Mouse (Mus musculus) frontal cortex, adult 2 months (tissue): ENCODE data around the gene Fdxacb1. TPM values are rescaled to one million over a fixed set of nuclear protein-coding genes. Genes with fewer than 3 reads are reported as not detected.
A peak's percentile ranks its signal among the peaks of the same experiment; 100 is the strongest.

ENCODE experiments used
- DNase-seq, 2 experiments: peaks; one replicate each; pipeline ENCODE4 v3.0.0; 2022; ENCODE audit warnings: low spot score in 1 of 2; ENCODE audit errors: extremely low spot score in 1 of 2
- polyA plus RNA-seq: library from polyadenylated mRNA; depleted of rRNA; stranded (reverse); fragments of >200 nt; gene quantifications from 2 replicates; pipeline ENCODE4 v1.2.3, GENCODE M21; 2012; rRNA removed

The Fdxacb1 gene
- polyA plus RNA-seq: 5.5 and 6.2 TPM in 2 replicates

DNA sequence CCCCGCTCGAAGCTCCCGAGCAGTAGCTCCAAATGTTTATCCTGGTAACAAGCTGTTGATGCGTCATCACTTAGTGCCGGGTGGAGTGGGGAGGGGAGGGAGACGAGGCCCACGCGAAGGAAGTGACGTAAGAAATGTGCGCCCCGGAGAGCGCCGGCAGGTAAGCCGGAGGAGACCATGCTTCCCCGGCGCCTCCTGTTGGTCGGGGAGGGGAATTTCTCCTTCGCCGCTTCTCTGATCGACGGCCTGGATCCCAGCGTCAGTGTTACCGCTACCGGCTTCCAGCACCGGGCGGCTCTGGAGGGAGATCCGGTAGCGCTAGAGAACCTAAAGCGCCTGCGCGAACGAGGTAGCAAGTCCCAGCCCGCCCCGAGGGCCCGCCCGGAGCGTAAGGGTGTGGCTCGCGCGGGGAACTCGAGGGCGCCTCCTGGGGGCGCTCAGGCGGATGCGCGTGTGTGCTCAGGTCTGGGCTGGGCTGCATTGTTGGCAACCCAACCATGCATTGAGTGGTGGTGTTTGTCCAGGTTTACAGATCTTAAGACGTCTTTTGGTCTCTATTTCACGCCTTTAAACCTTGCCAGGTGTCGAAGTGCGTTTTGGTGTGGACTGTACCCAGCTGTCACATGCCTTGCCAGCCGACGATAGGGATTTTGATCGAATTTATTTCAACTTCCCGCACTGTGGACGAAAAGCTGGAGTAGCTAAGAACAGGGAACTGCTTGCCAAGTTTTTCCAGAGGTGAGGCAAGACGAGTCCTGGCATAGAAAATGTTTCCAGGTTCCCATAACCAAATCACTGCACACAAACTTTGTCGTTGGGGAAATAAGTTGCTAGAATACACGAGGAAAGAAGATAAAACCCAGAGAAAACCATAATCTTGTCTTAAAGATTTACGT is at the start of gene Fdxacb1:
Fdxacb1 (plus strand) TSS at position 130 of the 896 bp plus-strand sequence.
- peak; percentile 99 for DNase-seq

GRCm38 (mm10) chr9:50718878-50719277 is 49.2 kb upstream of the Fdxacb1 start:
- DNase-seq: no peak

DNA sequence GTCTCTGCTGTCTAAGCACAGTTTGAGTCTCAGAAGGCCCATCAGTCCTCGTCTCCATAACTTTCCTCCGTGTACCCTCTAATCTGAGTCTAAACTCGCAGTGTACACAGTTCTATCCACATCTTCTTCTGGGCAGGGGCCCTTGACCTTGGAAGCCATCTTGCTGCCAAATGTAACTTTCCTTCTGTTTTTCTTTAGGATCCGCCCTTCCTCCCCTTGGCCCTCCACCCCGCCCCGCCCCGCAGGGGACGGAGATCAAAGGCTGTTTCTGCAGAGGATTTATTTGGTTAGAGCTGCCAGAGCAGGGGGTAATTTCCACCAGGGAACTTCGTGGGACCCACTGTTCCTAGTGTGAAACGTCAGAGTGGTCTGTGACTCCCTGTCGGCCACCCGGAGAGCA is 47.0 kb upstream of the Fdxacb1 start:
- DNase-seq: no peak

GRCm38 (mm10) chr9:50722451-50722911 is 45.6 kb upstream of the Fdxacb1 start:
- no peak for DNase-seq

GRCm38 (mm10) chr9:50723406-50723805 is 44.6 kb upstream of the Fdxacb1 start:
- peak in 1 of 2 experiments; percentile 67 for DNase-seq

- no peak for DNase-seq
These were observed 43.9 kb upstream of the Fdxacb1 start for GRCm38 (mm10) chr9:50724147-50724546.

DNA sequence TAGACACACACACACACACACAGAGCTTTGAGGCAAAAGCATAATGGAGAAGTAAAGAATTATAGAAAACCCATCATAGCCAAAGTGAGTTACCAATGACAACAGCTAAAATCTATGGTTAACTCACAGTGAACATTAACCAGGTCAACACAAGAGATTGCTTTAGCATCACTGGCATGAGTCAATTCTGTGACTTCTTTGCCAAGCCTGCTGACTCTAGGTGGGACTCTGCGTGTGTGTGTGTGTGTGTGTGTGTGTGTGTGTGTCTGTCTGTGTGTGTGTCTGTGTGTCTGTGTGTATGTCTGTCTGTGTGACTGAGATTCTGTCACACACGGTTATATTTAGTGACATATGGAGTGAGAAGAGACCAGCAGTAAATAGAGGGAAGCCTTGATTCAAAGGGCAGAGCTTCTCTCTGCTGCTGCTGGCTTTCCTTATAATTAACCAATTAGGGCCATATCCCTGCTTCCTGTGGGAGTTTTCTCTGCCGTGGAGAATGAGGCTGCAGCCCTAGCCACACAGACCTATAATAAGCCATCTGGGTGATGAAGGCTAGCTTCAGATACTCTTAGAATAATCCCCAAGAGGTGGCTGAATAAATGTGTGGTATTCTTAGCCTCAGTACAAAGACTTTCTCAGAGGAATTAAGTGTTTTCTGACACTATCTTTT is 43.2 kb upstream of the Fdxacb1 start:
- no peak for DNase-seq

GRCm38 (mm10) chr9:50725921-50726590 is 42.0 kb upstream of the Fdxacb1 start:
- DNase-seq: no peak

DNA sequence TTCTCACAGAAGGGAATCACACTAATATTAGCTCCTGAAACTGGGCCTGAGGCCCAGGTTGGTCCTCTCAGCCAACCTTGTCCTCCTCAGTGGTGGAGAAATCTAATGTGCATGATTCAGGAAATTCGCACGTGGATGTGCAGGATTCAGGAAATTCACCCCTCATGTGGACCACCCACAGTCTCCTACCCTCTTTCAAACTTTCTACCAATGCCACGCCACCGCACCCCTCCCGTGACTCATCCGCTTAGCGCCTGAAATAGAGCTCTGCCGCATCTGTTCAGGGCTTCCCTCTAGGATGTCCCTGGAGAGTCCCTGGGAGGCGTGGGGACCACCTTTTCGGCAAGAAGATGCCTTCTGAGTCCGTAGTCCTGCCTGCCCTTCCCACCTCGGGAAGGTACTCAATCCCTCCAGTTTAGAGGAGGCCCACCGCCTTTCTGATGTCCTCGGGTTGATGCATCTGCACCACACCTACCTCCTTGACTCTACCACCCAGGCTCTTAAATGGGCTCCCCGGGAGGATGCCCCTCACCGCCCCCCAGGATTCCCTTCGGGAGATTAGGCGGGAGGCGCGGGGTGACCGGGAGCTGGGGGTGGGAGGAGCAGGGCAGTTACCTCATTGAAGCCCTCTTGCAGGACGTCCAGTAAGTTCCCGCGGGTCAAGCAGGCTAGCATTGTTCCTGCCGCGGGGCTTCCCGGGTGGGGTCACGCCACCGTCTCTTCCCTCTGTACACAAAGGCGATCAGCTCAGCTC is 40.7 kb upstream of the Fdxacb1 start:
- peak; percentile 41 to 85 for DNase-seq

DNA sequence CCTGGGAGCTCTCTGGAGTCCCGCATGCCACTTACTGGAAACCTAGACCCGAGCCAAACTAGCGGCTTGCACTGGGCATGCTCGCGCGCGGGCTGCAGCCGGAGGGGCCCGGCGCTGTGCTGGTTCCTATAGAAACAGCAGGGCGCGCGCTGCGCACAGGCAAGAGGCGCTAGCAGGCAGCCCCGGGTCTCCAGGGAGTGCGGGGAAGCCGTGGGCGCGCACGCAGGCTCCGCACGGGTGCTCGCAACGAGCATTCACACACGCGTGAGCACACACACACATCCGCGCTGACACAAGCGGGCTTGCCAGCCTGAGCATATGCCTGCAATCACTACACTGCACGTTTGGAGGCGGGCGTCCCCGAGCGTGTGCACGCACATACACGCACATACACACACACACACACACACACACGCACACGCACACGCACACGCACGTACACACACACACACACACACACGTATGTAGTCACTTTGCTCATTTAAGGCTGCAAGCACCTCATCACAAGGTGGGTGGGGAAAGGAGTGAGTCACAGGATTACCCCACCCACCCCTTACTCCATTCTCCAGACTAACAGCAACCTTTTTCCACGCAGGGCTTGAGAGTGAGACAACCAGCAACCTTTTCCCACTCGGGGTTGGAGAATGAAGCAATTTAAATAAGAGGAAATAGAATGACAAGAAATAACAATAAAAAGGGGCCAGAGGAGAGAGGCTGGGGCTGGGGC is 39.9 kb upstream of the Fdxacb1 start:
- peak; percentile 77 to 91 for DNase-seq

DNA sequence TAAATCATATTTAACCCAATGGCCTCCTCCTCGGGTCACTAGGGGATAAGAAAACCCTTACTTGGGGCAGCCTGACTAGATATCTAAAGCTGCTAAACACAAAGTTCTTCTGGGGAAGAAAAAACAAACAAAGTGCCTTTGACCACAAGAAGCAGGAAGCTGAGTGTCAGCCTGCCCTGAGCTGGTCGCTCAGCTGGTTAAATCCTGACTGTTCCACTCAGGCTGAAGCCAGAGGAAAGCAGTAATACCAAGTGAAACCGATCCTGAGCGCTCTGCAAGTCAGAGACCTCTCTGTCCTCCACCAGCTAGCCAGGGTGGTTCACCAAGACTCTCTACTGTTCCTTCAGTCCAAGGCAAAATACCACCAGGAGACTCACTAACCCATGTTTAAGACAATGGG is 38.4 kb upstream of the Fdxacb1 start:
- no peak for DNase-seq

DNA sequence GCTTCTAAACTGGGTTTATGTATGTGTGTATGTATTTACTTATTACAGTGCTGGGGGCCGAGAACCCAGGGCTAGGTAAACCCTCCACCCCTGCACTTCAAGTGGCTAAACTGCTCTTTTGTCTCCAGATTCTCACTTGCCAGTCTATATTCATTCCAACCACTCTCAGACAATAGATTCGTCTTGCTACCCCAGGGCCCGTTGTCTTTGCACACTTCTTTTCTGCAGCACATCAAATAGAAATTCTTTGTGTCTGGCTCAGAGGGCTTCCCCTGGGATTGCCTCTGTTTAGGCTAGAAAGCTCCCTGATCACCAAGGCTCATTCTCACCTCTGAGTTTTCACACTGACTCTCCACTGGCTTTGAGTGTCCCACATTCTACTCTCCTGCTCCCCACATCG is 35.5 kb upstream of the Fdxacb1 start:
- DNase-seq: no peak

DNA sequence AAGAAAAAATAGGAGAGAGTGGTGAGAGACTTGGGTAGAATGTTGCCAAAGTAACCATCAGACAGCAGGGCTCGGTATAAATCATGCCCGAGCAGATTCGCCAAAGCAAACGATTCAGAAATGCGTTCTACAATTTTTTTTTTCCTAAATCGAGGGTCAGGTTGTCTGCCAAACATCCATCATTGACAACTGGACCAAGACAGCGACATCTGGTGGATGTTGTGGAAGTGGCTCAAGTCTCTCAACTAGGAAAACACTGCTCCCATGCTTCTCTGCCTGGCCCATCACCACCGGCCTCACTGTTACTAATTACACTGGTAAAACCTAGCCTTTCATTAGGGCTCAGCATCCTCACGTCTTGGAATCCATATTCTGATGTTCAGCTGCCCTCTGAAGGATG is 33.0 kb upstream of the Fdxacb1 start:
- peak in 1 of 2 experiments; percentile 71 for DNase-seq

GRCm38 (mm10) chr9:50738914-50739870 is 28.8 kb upstream of the Fdxacb1 start, which contains the start of gene Dixdc1:
Gene Dixdc1, minus strand, starts transcription at chr9:50739517.
- DNase-seq: peak; percentile 79 to 91

DNA sequence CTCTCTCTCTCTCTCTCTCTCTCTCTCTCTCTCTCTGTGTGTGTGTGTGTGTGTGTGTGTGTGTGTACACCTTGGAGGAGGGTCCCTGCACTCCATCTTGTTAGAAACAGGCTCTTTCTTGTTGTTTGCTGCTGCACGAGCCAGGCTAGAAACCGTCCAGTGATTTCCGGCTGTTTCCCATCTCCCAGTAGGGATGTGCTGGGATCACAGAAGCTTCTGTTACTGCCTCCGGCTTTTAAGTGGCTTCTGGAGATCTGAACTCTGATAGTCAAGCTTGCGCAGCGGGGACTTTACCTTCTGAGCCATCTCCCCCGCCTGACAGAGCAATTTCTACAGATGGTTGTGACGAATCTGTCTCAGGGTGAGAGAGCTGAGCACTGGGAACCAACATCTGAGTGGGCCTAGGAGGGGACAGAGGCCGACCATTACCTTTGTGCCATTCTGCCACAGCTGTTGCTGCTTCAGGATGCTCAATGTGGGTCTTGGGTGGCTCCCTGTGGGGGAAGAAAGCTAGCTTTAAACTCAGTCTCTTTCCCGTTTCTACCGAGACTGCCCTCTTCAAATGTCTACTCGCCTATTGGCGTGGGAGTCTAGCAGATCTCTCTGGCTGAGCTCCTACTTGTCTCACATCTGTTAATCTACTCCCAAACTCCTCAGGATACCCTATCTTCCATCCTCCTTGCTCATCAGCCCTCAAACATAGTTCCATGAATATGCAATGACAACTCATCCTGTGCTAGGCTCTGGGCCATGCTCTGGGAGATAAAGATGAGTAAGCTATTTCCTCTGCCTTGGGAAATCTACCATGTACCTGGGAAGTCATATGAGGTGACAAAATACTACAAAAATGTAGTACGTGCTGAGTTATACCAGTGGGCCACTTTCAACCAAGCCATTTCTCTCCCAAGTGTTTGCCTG is 26.9 kb upstream of the Fdxacb1 start:
- peak in 1 of 2 experiments; percentile 58 for DNase-seq

DNA sequence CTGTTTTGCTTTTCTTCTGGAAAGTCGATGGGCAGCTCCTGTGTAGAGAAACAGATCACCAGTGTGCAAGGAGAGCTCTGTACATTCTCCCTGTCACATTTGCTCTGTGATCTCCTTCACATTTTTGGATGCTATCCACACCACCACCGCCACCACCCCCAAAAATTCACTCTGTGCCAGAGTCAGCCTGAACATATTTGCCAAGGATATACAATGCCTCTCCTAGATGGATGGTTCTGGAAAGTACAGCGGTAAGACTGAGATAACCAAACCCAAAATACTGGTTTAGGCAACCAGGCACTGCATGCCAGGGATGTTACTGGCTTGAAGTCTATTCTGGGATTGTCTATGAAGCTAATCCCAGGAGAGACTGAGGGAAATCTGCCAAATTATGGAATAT is 25.8 kb upstream of the Fdxacb1 start:
- no peak for DNase-seq

DNA sequence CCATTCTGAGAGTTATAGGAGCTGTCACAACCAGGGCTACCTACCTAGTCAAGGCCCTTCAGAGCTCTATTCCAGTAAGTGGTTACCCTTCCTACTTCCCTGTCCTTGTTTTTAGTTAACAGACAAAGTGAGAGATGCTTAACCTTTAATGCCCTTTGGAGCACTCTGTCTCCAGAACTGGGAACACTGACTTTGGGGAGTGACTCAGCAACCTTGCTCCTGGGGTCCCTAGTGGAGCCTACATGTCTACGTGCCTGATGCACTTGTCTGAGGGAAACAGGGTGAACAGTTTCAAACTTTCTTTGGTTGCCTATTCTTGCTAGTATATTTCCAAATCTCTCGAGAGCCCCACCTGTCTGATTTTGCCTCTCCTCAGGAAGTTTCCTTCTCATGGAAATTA is 25.3 kb upstream of the Fdxacb1 start:
- no peak for DNase-seq
